Mouse (Mus musculus): ENCODE data around the gene Sema6d. TPM values are rescaled to one million over a fixed set of nuclear protein-coding genes. Genes with fewer than 3 reads are reported as not detected.

The Sema6d gene
- total RNA-seq (2014; fragmentation: Nextera tagmentation) (not detected in 2 replicates), total RNA-seq (2017) (not detected in 2 replicates)

- no peak for ATAC-seq (replicated peaks; ENCODE audit: low FRiP score, low TSS enrichment, poor library complexity, severe bottlenecking)
Measured at GRCm38 (mm10) chr2:124089813-124090230, at the start of gene Sema6d. Gene Sema6d (plus strand): TSS chr2:124089969.

DNA sequence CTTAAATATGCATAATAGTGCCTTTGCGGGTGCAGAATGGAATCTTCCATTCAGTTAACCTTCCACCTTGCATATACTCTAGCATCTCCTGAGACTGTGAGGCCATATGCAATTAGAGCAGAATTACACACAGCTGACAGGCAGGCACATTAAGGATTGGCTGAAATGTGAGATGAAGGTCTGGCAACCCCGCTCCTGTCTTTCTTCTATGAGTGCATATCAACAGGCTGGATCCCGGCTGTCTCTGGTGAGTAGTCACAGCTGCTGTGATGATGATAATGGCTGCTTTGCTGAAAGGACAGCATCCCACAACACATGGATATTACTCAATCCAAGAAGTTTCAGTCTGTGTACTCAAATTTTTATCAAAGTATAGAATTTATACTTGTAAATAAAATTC, 29.9 kb upstream of the Sema6d start:
- no peak for ATAC-seq (replicated peaks; ENCODE audit: low FRiP score, low TSS enrichment, poor library complexity, severe bottlenecking)

GRCm38 (mm10) chr2:124068380-124068779, 21.4 kb upstream of the Sema6d start:
- ATAC-seq (replicated peaks; ENCODE audit: low FRiP score, low TSS enrichment, poor library complexity, severe bottlenecking): no peak

DNA sequence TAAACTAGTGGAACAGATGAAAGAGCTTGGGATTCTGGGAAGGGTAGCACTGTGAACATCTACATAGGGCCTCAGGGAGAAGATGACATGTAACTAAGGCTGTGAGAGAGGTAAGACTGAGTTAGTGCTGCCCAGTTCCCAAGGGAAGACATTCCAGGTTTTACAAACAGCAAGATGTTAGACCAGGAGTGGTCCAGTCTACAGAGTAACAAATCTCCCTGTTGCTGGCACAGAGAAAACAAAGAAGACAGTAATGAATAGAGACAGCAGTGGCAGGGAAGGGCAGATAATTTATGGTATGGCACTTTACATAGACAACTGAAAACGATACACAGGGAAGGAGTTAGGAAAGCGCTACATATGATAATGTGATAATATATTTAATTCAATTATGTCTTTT, 19.1 kb upstream of the Sema6d start:
- no peak for ATAC-seq (replicated peaks; ENCODE audit: low FRiP score, low TSS enrichment, poor library complexity, severe bottlenecking)

DNA sequence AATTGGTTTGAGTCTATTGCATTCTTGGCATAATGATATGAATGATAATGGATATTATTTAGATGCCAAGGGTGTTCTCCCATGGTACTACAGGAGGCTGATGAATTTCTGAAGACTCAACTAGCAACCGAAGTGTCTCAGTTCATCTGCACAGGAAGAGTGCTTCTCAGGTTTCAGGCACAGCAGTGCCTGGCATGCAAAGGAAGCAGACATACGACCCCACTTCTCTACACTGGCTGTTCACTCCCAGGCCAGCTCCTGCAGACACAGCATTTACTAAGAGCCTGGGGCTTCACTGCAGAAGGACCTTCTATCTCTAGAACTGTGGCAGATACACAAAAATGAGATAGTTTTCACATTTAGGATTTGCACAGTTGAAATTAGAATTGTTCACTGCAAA, 18.4 kb upstream of the Sema6d start:
- ATAC-seq (replicated peaks; ENCODE audit: low FRiP score, low TSS enrichment, poor library complexity, severe bottlenecking): no peak

- ATAC-seq (replicated peaks; ENCODE audit: low FRiP score, low TSS enrichment, poor library complexity, severe bottlenecking): no peak
Measured at GRCm38 (mm10) chr2:124090231-124091141, 717 bp downstream of the Sema6d start.

DNA sequence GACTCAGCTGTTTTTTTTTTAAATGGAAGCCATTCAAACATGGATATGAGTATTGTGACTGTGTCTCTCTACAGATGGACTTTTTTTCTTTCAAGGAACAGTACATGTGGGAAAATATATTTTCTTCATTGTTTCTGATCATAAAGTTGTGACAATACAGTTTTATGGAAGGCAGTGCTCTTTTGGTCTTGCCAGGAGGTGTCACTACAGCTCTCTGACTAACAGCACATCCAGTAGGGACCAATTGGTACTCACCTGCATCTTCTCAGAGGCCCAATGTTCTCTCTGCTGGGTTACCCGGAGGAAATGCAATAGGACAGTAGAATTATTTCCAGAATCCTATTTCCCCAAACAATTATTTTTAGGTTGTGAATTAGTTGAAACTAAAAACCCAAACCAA, 9.9 kb downstream of the Sema6d start:
- no peak for ATAC-seq (replicated peaks; ENCODE audit: low FRiP score, low TSS enrichment, poor library complexity, severe bottlenecking)

DNA sequence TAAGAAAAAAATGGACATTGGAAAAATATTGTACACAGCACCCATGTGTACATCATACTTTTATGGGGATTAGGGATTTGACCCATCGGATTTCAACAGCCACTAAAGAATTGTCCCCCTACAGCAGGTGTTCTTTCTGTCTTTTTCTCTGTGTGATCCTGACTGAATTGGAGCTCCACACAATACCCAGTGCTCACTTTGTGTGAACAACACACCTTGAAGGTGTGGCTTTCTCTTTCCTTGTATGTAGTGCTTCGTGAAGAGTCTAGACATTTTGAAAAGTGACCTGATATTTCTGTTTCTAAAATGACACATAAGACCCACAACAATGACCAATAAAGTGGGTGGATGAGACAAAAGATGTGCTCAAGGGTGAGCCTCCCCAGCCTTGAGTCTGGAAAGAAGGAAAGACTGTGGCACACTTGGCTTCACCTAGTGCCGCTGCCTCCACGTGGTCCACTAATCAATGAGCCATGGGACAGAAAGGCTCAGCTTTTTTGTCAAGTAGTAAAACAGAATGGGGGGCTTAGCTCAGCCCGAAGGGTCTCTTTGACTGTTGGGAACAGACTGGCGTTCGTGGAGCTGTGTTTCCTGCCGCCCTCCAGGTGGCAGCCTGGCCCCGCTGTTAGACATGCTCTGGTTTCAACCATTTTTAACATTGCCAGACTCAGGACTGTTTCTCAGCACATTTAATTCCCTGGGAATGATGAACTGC, 10.9 kb downstream of the Sema6d start:
- ATAC-seq (replicated peaks; ENCODE audit: low FRiP score, low TSS enrichment, poor library complexity, severe bottlenecking): no peak

DNA sequence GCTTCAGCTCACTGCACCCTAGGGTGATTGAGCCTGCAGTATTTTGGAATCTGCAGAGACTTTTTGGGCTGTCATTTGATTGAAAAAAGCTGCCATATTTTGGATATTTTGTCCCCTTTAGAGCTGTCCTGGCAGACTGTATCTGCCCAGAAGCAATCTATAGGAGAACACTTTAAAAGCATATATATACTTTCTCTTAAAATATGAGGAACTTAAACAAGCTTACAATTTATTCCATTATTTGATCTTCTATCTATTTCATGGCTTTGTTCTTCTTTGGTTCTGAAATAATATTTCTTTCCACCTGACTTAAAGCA, 11.4 kb downstream of the Sema6d start:
- no peak for ATAC-seq (replicated peaks; ENCODE audit: low FRiP score, low TSS enrichment, poor library complexity, severe bottlenecking)

DNA sequence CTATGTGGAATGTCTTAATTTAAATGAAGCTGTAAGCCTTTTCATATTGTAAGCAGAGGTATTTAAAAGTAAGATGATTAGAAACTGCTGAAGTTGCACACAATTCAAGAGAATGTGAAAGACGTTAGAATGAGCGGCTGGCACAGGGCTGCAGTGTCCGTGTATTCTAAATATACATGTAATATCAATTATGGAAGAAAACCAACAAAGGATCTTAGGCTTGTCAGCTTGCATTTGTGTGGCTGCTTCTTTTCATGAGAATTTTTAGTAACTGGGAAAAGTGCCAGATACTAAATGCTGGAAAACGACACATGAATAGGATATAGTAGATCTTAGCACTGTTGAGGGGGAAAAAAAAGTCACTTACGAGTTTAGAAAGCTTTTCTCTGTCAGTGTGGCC, 11.8 kb downstream of the Sema6d start:
- no peak for ATAC-seq (replicated peaks; ENCODE audit: low FRiP score, low TSS enrichment, poor library complexity, severe bottlenecking)

- ATAC-seq (replicated peaks; ENCODE audit: low FRiP score, low TSS enrichment, poor library complexity, severe bottlenecking): no peak
Measured at GRCm38 (mm10) chr2:124103277-124103676, 13.5 kb downstream of the Sema6d start.

- ATAC-seq (replicated peaks; ENCODE audit: low FRiP score, low TSS enrichment, poor library complexity, severe bottlenecking): no peak
Measured at GRCm38 (mm10) chr2:124118469-124119243, 28.9 kb downstream of the Sema6d start.

GRCm38 (mm10) chr2:124120355-124120754, 30.6 kb downstream of the Sema6d start:
- ATAC-seq (replicated peaks; ENCODE audit: low FRiP score, low TSS enrichment, poor library complexity, severe bottlenecking): no peak

DNA sequence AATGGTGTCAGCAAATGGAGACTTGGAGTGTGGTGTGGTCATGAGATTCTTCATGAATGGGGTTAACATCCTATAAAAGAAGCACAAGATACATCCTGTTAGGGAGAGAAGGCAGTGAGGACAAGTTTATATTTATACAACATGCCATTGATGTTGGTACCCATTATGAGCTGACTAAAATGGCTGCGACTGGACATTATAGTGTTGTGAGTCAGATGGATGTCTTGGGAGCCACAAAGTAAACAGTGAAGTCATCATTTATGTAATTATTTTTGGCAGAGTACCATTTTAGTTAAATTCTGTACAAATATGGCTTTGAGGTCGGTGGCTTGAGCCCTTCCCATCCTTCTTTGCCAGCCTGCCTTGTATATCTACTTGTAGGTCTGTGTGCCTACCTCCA, 31.8 kb downstream of the Sema6d start:
- no peak for ATAC-seq (replicated peaks; ENCODE audit: low FRiP score, low TSS enrichment, poor library complexity, severe bottlenecking)

- ATAC-seq (replicated peaks; ENCODE audit: low FRiP score, low TSS enrichment, poor library complexity, severe bottlenecking): no peak
Measured at GRCm38 (mm10) chr2:124125504-124125903, 35.7 kb downstream of the Sema6d start.

DNA sequence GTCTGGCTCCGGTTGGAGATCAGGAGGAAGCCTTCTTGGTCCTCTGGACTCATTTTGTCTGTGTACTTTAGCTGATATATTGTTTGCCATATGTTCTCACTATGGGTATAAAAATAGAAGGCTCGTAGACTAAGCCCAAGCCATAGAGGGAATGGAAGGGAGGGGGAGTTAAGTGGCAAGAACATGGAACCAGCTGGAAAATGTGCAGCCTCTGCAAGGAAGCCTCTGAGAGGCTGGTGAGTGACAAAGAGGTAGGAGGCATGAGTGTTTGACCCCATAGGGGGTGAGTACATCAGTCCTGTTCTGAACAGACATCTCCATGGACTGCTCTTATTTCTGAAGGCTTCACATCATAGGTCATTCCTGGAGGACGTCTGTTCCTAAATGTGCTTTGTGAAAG, 37.1 kb downstream of the Sema6d start:
- ATAC-seq (replicated peaks; ENCODE audit: low FRiP score, low TSS enrichment, poor library complexity, severe bottlenecking): no peak

GRCm38 (mm10) chr2:124130876-124131275, 41.1 kb downstream of the Sema6d start:
- no peak for ATAC-seq (replicated peaks; ENCODE audit: low FRiP score, low TSS enrichment, poor library complexity, severe bottlenecking)

DNA sequence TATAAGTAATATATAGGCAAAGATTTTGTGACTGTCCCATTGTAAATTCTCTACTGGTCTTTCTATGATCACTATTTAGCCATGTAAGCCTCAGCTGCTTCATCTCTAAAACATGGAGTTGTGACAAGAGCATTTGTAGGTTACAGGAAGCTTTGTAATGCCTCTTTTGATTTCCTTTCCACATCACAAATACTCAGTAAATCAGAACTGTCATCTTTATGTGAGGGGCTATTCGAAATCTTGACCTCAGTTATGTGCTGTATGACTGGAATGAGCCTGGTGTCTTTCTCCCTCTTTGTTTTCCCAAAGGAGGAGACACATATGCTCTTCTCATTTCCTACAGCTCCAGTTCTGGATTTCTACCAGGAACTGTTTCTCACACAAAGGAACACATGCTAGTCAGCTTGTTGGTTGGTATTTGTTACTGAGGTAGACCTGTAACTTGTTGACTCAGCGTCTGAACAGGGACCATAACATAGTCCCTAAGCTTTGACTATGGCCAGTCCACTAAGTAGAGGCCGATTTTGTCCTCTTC, 51.8 kb downstream of the Sema6d start:
- ATAC-seq (replicated peaks; ENCODE audit: low FRiP score, low TSS enrichment, poor library complexity, severe bottlenecking): no peak

DNA sequence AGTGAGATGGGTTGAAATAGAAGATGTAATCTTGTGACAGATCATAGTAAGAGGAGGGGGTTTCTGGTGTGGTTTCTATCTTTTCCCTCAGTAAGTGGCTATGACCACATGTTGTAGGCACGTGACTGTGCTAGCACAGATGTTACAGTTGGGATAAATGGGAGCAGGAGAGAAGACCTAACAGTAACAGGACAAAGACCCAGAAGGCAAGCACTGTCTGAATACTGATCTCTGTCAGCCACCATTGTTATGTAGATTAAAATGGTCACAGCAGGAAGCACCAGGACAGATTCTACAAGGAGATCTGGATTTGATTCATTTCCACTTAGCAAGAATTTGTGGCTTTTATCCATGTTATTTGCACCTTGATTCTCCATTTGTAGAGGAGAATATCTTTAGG, 55.8 kb downstream of the Sema6d start:
- no peak for ATAC-seq (replicated peaks; ENCODE audit: low FRiP score, low TSS enrichment, poor library complexity, severe bottlenecking)

GRCm38 (mm10) chr2:124158158-124158557, 68.4 kb downstream of the Sema6d start:
- no peak for ATAC-seq (replicated peaks; ENCODE audit: low FRiP score, low TSS enrichment, poor library complexity, severe bottlenecking)

All from megakaryocyte-erythroid progenitor cell, adult 5-6 weeks (primary cell).